Mouse (Mus musculus) kidney, postnatal 0 days (tissue): ENCODE results near the gene Tatdn3. TPM values are rescaled to one million over a fixed set of nuclear protein-coding genes. Genes with fewer than 3 reads are reported as not detected.

ENCODE experiments used
- ATAC-seq: fragments of 200-750 bp; cut with Nextera tagmentation; replicated peaks from 2 replicates; pipeline ENCODE4 v1.8.0; 2017; ENCODE audit warnings: low read depth, moderate number of reproducible peaks, moderate TSS enrichment, moderate library complexity; ENCODE audit not compliant: low FRiP score
- DNase-seq: peaks from one replicate; pipeline ENCODE4 v3.0.0-alpha.2; 2016; ENCODE audit warnings: low spot score
- H3K27ac ChIP-seq: fragments of 300-500 bp; sonication (generic); 2 replicates; pipeline ENCODE4 v1.5.1; 2014; ENCODE audit warnings: mild to moderate bottlenecking
- H3K27me3 ChIP-seq: fragments of 300-500 bp; sonication (generic); 2 replicates; pipeline ENCODE4 v1.6.1; 2014; ENCODE audit warnings: low read length, mixed read lengths; ENCODE audit not compliant: insufficient read depth
- H3K36me3 ChIP-seq: fragments of 300-500 bp; sonication (generic); 2 replicates; pipeline ENCODE4 v1.6.1; 2014; ENCODE audit warnings: low read length, mixed read lengths; ENCODE audit not compliant: insufficient read depth
- H3K4me1 ChIP-seq: fragments of 300-500 bp; sonication (generic); replicated peaks from 2 replicates; pipeline ENCODE4 v1.6.1; 2014; ENCODE audit warnings: antibody characterized with exemption, low read length, mixed read lengths; ENCODE audit not compliant: insufficient read depth
- H3K4me2 ChIP-seq: fragments of 300-500 bp; sonication (generic); 2 replicates; pipeline ENCODE4 v1.6.1; 2014; ENCODE audit warnings: mild to moderate bottlenecking, low read length, moderate library complexity, mixed read lengths
- H3K4me3 ChIP-seq: fragments of 300-500 bp; sonication (generic); replicated peaks from 2 replicates; pipeline ENCODE4 v1.5.1; 2014; ENCODE audit warnings: low read depth, low read length
- H3K9ac ChIP-seq: fragments of 300-500 bp; sonication (generic); 2 replicates; pipeline ENCODE4 v1.6.1; 2014; ENCODE audit warnings: low read depth, low read length
- H3K9me3 ChIP-seq: fragments of 300-500 bp; sonication (generic); replicated peaks from 2 replicates; pipeline ENCODE4 v1.6.1; 2016; ENCODE audit warnings: low read length, inconsistent platforms, mixed read lengths
- CTCF ChIP-seq: IDR thresholded peaks from 2 replicates; pipeline ENCODE4 v1.5.1; 2016; ENCODE audit warnings: antibody characterized with exemption, low read depth, mild to moderate bottlenecking, moderate library complexity
- WGBS: fragments of 180-500 bp; shearing (Covaris S2); extraction: QIAGEN DNeasy Blood & Tissue Kit; methylation state at CpG from one replicate; pipeline ENCODE4 v1.1.7; 2014; 5-methylcytosine and 5-hydroxymethylcytosine counted together
- polyA plus RNA-seq: library from polyadenylated mRNA; unstranded; fragments of >200 nt; fragmentation: Nextera tagmentation; extraction: Ambion mirVana; gene quantifications from 2 replicates; pipeline ENCODE4 v1.2.1, GENCODE M21; 2015

Gene Tatdn3
- polyA plus RNA-seq, 1 experiment from 2014 or later: 16.1 TPM

DNA sequence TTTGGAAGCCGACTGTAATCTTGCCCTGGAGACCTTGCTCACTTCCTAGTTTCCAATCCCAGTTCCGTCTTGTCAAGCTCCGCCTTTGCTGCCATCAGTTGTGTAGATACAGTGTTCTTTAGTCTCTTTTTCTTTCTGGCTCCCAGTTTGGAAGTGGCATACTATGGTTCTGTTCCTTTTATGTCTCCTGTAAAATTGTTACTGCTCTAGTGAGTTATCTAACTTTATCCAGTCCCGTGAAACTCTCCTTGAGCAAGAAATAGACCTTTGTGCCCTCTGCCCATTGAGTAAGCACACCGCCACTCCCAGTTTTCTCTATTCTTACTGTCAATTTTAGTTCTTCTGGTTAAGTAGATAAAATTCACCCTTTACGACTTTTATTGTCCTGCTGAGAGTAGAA is 8.9 kb upstream of the Tatdn3 start:
- no peak for TF ChIP-seq CTCF
- ATAC-seq (no peak), DNase-seq (no peak)
- H3K4me1 ChIP-seq: no peaks in the 10 kb centered on the region
- no peaks in the 10 kb centered on the region for H3K27me3 ChIP-seq
- H3K27ac ChIP-seq: no peak overlapping the region
- WGBS: 85% methylated on average over 6 of the region's 6 CpGs
- peaks cover 19% of the 10 kb centered on the region; the same call in 1 of the 2 replicates for H3K36me3 ChIP-seq
- no peak overlapping the region for H3K9ac ChIP-seq
- no peak overlapping the region for H3K4me3 ChIP-seq
- H3K4me2 ChIP-seq: no peak overlapping the region
- H3K9me3 ChIP-seq: no peaks in the 10 kb centered on the region

DNA sequence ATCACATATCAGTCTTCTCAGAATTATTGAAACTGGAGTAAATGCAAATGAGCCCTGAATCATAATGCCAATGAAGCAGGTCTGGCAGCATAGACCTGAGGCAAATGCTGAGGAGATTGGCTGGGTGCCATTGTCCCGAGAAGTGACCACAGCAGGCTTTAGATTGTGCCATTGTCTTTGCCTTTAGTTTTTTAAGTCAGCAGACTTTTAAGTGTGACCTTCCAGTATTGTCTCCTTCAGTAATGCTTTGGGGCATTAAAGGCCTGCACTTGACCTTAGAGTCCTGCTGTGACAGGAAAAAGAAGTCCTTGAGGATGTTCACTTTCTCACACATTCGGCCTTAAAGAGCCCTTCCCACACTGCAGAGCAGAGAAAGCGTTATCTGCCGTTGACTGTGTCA is 7.5 kb upstream of the Tatdn3 start:
- DNase-seq (no peak), ATAC-seq (no peak)
- Histone ChIP-seq H3K36me3 (peaks cover 27% of the 10 kb centered on the region; the same call in 1 of the 2 replicates), H3K27ac (no peak overlapping the region), H3K27me3 (no peaks in the 10 kb centered on the region), H3K4me2 (no peak overlapping the region), H3K4me3 (no peak overlapping the region), H3K9me3 (no peaks in the 10 kb centered on the region), H3K4me1 (no peaks in the 10 kb centered on the region), H3K9ac (no peak overlapping the region)
- TF ChIP-seq CTCF: no peak
- WGBS: 90% methylated on average over 4 of the region's 4 CpGs

DNA sequence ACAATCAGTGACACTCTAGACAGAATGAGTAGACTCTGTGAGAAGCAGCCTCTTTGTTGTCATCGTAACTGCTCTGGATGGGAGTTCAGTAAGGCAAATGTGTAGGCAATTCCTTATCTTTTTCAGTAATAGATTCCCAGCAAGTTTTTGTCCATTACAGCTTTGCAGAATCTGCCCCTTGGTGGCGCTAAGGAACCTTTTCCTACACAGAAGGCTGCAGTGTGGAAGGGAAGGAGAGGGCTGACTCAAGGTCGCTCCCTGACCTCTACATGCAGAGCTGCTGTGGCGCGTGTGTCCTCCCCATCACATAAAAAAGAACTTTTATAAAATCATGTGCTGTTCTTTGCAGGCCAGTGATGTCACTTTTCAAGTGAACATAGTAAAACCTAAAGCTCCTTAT is 5.6 kb upstream of the Tatdn3 start:
- Histone ChIP-seq H3K36me3 (peaks cover 27% of the 10 kb centered on the region; the same call in 1 of the 2 replicates), H3K27ac (no peak overlapping the region), H3K4me3 (no peak overlapping the region), H3K27me3 (no peaks in the 10 kb centered on the region), H3K9me3 (no peaks in the 10 kb centered on the region), H3K4me1 (no peaks in the 10 kb centered on the region), H3K9ac (no peak overlapping the region), H3K4me2 (no peak overlapping the region)
- 80% methylated on average over 5 of the region's 5 CpGs for WGBS
- peak; percentile 33 for DNase-seq
- peak; percentile 53 for TF ChIP-seq CTCF
- no peak for ATAC-seq

DNA sequence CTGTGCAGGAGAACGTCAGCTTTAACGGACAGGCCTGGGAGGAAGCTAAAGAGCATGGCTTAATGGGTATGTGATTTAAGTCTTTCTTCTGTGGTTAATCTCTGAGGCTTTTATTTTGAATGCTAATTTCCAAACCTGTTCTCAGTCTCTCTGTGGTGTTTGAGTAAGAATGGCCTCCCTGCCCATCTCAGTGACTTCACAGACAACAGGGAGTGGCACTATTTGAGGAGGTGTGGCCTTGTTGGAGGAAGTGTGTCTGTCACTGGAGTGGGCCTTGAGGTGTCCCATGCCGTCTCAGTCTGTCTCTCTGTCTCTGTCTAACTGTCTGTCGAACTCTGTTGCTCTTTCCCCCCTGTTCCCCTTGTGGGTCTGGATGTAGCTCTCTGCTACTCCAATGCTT is 2.5 kb upstream of the Tatdn3 start:
- no peak overlapping the region for H3K4me2 ChIP-seq
- no peak overlapping the region for H3K9ac ChIP-seq
- WGBS: 67% methylated on average over 4 of the region's 4 CpGs
- no peak for TF ChIP-seq CTCF
- no peak for ATAC-seq
- no peak overlapping the region for H3K4me3 ChIP-seq
- no peaks in the 10 kb centered on the region for H3K27me3 ChIP-seq
- H3K36me3 ChIP-seq: 0 out of 2 replicates have a peak, but pooled peaks cover 12% of the 10 kb centered on the region
- no peak overlapping the region for H3K27ac ChIP-seq
- H3K9me3 ChIP-seq: no peaks in the 10 kb centered on the region
- 0 out of 2 replicates have a peak, but pooled peaks cover 4% of the 10 kb centered on the region for H3K4me1 ChIP-seq
- no peak for DNase-seq

DNA sequence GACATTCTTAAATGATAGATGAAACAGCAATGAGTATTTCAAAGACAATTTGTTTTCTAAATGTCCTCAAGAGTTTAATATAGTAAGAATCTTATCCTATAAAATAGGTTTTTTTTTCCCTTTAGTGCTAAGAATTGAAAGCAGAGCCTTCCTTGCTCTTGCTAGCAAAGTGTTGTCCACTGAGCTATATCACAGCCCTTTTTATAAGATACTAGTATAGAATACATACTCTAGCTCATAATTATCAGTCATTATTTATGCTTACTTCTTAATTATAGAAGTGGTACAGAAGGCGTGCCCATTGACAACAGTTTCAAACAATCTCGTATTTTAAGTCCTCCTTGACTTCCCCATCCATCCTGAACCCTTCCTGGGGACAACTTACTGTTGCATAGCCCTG is 1.8 kb upstream of the Tatdn3 start:
- H3K27ac ChIP-seq: no peak overlapping the region
- no peaks in the 10 kb centered on the region for H3K27me3 ChIP-seq
- H3K4me3 ChIP-seq: no peak overlapping the region
- 0 out of 2 replicates have a peak, but pooled peaks cover 9% of the 10 kb centered on the region for H3K36me3 ChIP-seq
- H3K4me1 ChIP-seq: 0 out of 2 replicates have a peak, but pooled peaks cover 4% of the 10 kb centered on the region
- TF ChIP-seq CTCF: no peak
- no peaks in the 10 kb centered on the region for H3K9me3 ChIP-seq
- ATAC-seq (no peak), DNase-seq (no peak)
- no peak overlapping the region for H3K4me2 ChIP-seq
- WGBS: 86% methylated on average over 2 of the region's 2 CpGs
- H3K9ac ChIP-seq: no peak overlapping the region

DNA sequence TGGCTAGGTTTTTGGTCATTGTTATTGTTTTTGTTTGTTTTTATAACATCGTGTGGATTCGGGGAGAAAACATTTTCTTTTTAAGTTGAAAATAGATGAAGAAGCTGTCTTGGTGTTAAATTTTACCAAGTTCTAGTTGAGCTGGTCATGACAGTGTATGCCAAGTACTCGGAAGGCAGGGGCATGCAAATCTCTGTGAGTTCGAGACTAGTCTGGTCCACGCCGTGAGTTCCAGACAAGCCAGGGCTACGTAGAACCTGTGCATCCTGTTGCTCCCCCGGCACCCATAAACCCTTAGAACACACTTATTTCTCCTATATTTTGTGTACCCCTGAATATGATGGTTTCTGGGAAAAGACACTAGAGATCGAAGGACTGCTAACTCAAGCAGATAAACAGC is 968 bp upstream of the Tatdn3 start:
- Histone ChIP-seq H3K36me3 (0 out of 2 replicates have a peak, but pooled peaks cover 9% of the 10 kb centered on the region), H3K9me3 (no peaks in the 10 kb centered on the region), H3K4me1 (0 out of 2 replicates have a peak, but pooled peaks cover 4% of the 10 kb centered on the region), H3K4me2 (peak overlapping the region; percentile 90), H3K27ac (no peak overlapping the region), H3K9ac (no peak overlapping the region; the same call in 1 of the 2 replicates), H3K4me3 (peak overlapping the region; percentile 82), H3K27me3 (no peaks in the 10 kb centered on the region)
- DNase-seq (no peak), ATAC-seq (no peak)
- no peak for TF ChIP-seq CTCF
- WGBS: 53% methylated on average over 9 of the region's 9 CpGs

DNA sequence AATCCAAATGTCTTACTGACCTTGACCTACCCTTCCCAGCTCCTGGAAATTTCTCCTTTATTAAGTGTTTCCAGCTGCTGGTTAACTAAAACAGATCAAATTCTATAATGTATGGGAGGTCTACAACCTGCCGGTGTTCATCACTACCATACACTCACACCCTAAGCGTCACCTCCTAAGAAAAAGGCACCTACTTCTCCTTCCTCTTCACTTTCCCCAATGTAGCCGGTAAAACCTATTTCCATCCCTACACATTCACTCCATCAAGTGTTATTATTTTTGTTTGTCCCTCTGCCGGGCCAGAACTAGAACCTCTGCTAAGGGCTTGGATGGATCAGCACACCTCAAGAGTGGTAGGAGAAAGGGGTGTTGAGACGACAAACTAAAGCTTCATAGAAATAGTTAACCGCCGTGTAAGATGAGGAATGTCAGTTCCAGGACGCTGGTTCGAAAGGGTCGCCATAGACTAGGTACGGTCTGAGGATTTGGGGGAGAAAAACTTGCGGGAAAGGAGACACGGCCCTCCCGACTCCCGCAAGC is 421 bp downstream of the Tatdn3 start:
- H3K27ac ChIP-seq: 0 out of 2 replicates have a peak overlapping the region, but pooled peaks have one; percentile 21
- TF ChIP-seq CTCF: no peak
- 3% methylated on average over 15 of the region's 15 CpGs for WGBS

More for the DNA sequence above, 421 bp downstream of the Tatdn3 start:
- Histone ChIP-seq H3K4me3 (peak overlapping the region; percentile 82), H3K36me3 (0 out of 2 replicates have a peak, but pooled peaks cover 9% of the 10 kb centered on the region), H3K9ac (peak overlapping the region; percentile 71), H3K4me1 (0 out of 2 replicates have a peak, but pooled peaks cover 4% of the 10 kb centered on the region), H3K9me3 (no peaks in the 10 kb centered on the region), H3K4me2 (peak overlapping the region; percentile 90), H3K27me3 (no peaks in the 10 kb centered on the region)
- no peak for DNase-seq
- no peak; the same call in 1 of the 2 replicates for ATAC-seq
